Mouse (Mus musculus) testis, postnatal 10 days (tissue): ENCODE results near the gene Crtc3.

Experiments used
- DNase-seq: peaks from one replicate; pipeline ENCODE4 v3.0.0; 2021; ENCODE audit warnings: low spot score

Gene Crtc3

DNA sequence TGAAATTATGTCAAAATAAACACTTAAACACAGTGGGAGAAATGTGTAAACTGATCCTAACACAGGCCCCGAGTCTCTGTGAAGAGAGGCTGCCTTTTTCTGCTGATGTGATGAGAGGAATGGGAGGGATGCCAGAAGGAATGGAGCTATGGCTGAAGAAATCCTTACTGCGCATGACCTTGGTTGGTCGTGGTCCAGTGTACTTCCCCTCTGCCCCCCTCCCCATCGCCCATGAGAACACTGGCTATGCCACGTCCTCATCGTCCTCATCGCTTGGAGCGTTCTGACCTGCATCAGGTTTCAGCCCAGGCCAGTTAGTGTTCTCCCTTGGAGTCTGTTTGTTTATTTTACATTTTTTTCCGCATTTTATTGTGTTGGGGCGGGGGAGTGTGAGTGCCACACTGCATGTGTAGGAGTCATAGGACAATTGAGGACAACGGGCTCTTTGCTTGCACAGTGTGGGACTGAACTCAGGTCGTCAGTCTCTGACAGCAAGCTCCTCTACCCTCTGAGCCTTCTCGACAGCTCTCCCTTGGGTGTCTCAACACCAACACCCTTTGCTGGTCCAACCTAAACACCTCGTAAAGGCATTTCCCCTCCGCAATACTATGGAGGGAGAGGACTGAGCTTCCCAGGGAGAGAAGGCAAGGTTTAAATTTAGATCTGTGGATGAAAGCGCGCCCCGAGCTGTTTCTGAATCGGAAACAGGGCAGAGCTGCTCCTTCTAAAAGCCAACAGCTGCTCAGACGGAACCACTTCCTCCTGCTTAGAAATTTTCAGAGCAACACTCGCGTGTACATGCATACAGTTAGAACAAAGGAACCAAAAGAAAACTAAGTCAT, 134.3 kb downstream of the Crtc3 start:
- peak; percentile 59 for DNase-seq

GRCm38 (mm10) chr7:80548513-80549260, 140.0 kb downstream of the Crtc3 start:
- DNase-seq = no peak

DNA sequence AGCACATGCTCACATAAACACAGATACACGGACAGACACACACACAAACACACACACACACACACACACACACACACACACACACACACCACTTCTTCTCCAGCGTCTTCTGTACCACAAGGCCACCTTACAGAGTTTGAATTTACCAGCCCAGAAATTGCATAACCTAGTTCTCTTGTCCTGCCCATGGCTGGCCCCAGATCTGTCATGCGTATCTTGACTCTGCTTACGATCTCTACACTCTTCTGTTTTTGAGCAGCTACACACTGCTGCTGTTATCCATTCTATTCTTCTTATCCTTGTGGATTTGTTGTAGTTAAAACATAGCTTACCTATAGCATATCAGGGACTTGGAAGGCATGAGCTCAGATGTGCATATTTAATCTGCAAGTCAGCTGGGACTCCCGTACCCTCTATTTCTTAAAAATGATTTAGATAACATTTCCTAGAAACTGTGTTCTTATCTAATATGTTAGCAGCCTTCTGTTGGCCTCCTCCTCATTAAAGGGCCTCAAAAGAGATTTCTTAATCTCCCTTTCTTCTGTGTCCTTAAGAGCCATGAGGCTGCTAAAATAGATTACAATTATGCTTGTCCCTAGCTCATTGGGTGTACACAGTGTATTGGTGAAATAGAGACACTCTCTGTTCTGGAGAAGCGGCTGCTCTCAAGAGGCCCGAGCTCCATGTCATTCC, 146.4 kb downstream of the Crtc3 start:
- DNase-seq = no peak

GRCm38 (mm10) chr7:80539581-80539980, 149.1 kb downstream of the Crtc3 start:
- DNase-seq = no peak
